In the genomic region with DNA sequence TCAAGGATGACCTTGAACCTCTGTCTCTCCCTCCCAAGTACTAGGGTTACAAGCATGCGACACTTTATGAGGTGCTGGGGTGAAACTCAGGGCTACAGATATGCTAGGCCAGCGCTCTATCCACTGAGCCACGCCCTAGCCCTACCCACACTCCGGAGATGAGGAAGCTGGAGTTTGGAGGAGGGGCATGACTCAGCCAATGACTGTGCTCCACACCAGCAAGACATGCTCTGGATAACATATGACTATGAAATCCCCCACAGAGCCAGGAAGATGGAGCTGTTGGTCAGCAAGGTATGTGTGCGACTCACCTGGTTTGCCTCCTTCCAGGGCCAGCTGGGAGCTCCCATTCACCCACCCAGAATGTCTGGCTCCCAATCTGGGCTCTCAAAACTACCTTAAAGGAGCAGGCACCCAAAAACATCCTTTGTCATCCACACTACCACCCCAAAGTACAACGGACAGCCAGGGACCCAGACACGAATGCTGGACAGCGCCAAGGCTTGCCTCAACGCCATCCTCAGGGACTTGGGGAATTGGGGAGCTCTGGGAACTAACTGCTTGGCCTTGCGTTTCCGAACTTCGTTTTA, we compare ENCODE assay signal across 8 mouse cellular contexts. TPM values are rescaled to one million over a fixed set of nuclear protein-coding genes. Genes with fewer than 3 reads are reported as not detected.
DNase-seq lines count a peak whose midpoint lies in the region; ATAC-seq lines count a peak whose summit lies in the region.

No protein-coding gene starts in this region.

- no peak overlapping the region for H3K4me3 ChIP-seq in heart, embryonic 11.5 days (ENCODE audit: low read depth, low read length)
- peak overlapping the region; percentile 37 for H3K4me3 ChIP-seq in midbrain, embryonic 16.5 days (ENCODE audit: low read depth, low read length)

- peaks cover 25% of the 10 kb centered on the region for H3K4me1 ChIP-seq in heart, embryonic 11.5 days (ENCODE audit: control insufficient read depth, insufficient read depth, low read length)
- peaks cover 7% of the 10 kb centered on the region for H3K4me1 ChIP-seq in midbrain, embryonic 16.5 days (ENCODE audit: control insufficient read depth, insufficient read depth, low read length)

- no peaks in the 10 kb centered on the region for H3K9me3 ChIP-seq in heart, embryonic 11.5 days (replicated peaks; ENCODE audit: control insufficient read depth, low read length)
- no peaks in the 10 kb centered on the region for H3K9me3 ChIP-seq in midbrain, embryonic 16.5 days (replicated peaks; ENCODE audit: control insufficient read depth, low read length, poor library complexity, severe bottlenecking)

- DNase-seq in right cerebral cortex, adult 18-20 months, result peak; percentile 29
- no peak for DNase-seq in right cerebral cortex, postnatal 25 days
- DNase-seq in c-Kit-positive CD71-positive TER-119-negative erythroid progenitor cells, embryonic 14.5 days (ENCODE audit: low read depth), result peak; percentile 63
- DNase-seq in liver, result peak; percentile 88
- DNase-seq in right cerebral cortex, postnatal 4 days, result no peak
- no peak for DNase-seq in embryo, embryonic 11 days

- no peak overlapping the region for H3K27ac ChIP-seq in heart, embryonic 11.5 days (ENCODE audit: low read depth, low read length)
- H3K27ac ChIP-seq in midbrain, embryonic 16.5 days (ENCODE audit: low read length), result peak overlapping the region; percentile 71

- H3K9ac ChIP-seq in heart, embryonic 11.5 days (ENCODE audit: low read depth, low read length), result peak overlapping the region; percentile 50; the same call in 1 of the 2 replicates
- H3K9ac ChIP-seq in midbrain, embryonic 16.5 days (ENCODE audit: low read depth, low read length), result peak overlapping the region; percentile 72; the same call in 1 of the 2 replicates

- peak overlapping the region; percentile 64 for H3K4me2 ChIP-seq in heart, embryonic 11.5 days
- peak overlapping the region; percentile 83 for H3K4me2 ChIP-seq in midbrain, embryonic 16.5 days (ENCODE audit: low read length)

- WGBS in heart, embryonic 11.5 days (ENCODE audit: insufficient replicate concordance), result 28% methylated on average over 12 of the region's 12 CpGs
- WGBS in midbrain, embryonic 16.5 days, result 33% methylated on average over 12 of the region's 12 CpGs

- 0 out of 2 replicates have a peak, but pooled peaks have one; percentile 39 for ATAC-seq in heart, embryonic 11.5 days (replicated peaks; ENCODE audit: insufficient number of reproducible peaks, low FRiP score, low TSS enrichment)
- 0 out of 2 replicates have a peak, but pooled peaks have one; percentile 40 for ATAC-seq in midbrain, embryonic 16.5 days

- H3K27me3 ChIP-seq in heart, embryonic 11.5 days (ENCODE audit: control insufficient read depth, insufficient read depth, low read length), result no peaks in the 10 kb centered on the region
- H3K27me3 ChIP-seq in midbrain, embryonic 16.5 days (ENCODE audit: control insufficient read depth, insufficient read depth, low read depth, low read length), result no peaks in the 10 kb centered on the region

- H3K36me3 ChIP-seq in heart, embryonic 11.5 days (ENCODE audit: control insufficient read depth, insufficient read depth, low read length), result no peaks in the 10 kb centered on the region
- no peaks in the 10 kb centered on the region for H3K36me3 ChIP-seq in midbrain, embryonic 16.5 days (ENCODE audit: control insufficient read depth, insufficient read depth, low read length)

RNA-seq across cellular contexts. Expression of gene Ptges, which starts 0.7 kb away (rescaled TPM):
- polyA plus RNA-seq in heart, embryonic 11.5 days (2014; fragmentation: Nextera tagmentation; extraction: Ambion mirVana), result 3.1 and 3.6 TPM in 2 replicates
- 5.1 and 5.2 TPM in 2 replicates for polyA plus RNA-seq in midbrain, embryonic 16.5 days (2015; fragmentation: Nextera tagmentation; extraction: Ambion mirVana)

RNA-seq across cellular contexts. Expression of gene Tor1b, which starts 23.8 kb away (rescaled TPM):
- 23.3 and 23.7 TPM in 2 replicates for polyA plus RNA-seq in heart, embryonic 11.5 days (2014; fragmentation: Nextera tagmentation; extraction: Ambion mirVana)
- 18.2 and 18.3 TPM in 2 replicates for polyA plus RNA-seq in midbrain, embryonic 16.5 days (2015; fragmentation: Nextera tagmentation; extraction: Ambion mirVana)

RNA-seq across cellular contexts. Expression of gene Tor1a, which starts 38.7 kb away (rescaled TPM):
- polyA plus RNA-seq in heart, embryonic 11.5 days (2014; fragmentation: Nextera tagmentation; extraction: Ambion mirVana), result 54.9 and 57.6 TPM in 2 replicates
- 97.5 and 106 TPM in 2 replicates for polyA plus RNA-seq in midbrain, embryonic 16.5 days (2015; fragmentation: Nextera tagmentation; extraction: Ambion mirVana)

RNA-seq across cellular contexts. Expression of gene BC005624, which starts 53.0 kb away (rescaled TPM):
- polyA plus RNA-seq in heart, embryonic 11.5 days (2014; fragmentation: Nextera tagmentation; extraction: Ambion mirVana), result 31.4 and 33.0 TPM in 2 replicates
- 93.8 and 95.3 TPM in 2 replicates for polyA plus RNA-seq in midbrain, embryonic 16.5 days (2015; fragmentation: Nextera tagmentation; extraction: Ambion mirVana)

RNA-seq across cellular contexts. Expression of gene Usp20, which starts 53.1 kb away (rescaled TPM):
- polyA plus RNA-seq in heart, embryonic 11.5 days (2014; fragmentation: Nextera tagmentation; extraction: Ambion mirVana), result 11.2 and 14.8 TPM in 2 replicates
- polyA plus RNA-seq in midbrain, embryonic 16.5 days (2015; fragmentation: Nextera tagmentation; extraction: Ambion mirVana), result 49.2 and 49.8 TPM in 2 replicates

Comparison
In these comparisons a context has a peak if more than half of its experiments do, and no peak if none do; other contexts are left out.
1. DNase-seq: peak in right cerebral cortex, adult 18-20 months (single experiment), c-Kit-positive CD71-positive TER-119-negative erythroid progenitor cells, embryonic 14.5 days (single experiment) and liver (single experiment); none in right cerebral cortex, postnatal 25 days (single experiment), right cerebral cortex, postnatal 4 days (single experiment) and embryo, embryonic 11 days (single experiment).